In genomic region chr11:76044468-76044867, GRCm38 (mm10) we compare ENCODE assay signal across 18 mouse cellular contexts. TPM values are rescaled to one million over a fixed set of nuclear protein-coding genes. Genes with fewer than 3 reads are reported as not detected.
A peak's percentile ranks its signal among the peaks of the same experiment; 100 is the strongest.
DNase-seq lines count a peak whose midpoint lies in the region; ATAC-seq and TF ChIP-seq lines count a peak whose summit lies in the region.
"Had no signal": no experiment of that assay in that cellular context is flagged by ENCODE, and none has a peak within 500 bp of the region (broad histone marks: within the 10 kb centered on the region; RNA-seq: fewer than 3 reads in every experiment).

No protein-coding gene starts in this region.

- H3K9me3 ChIP-seq in midbrain, embryonic 10.5 days (replicated peaks), result no peaks in the 10 kb centered on the region
- H3K9me3 ChIP-seq in midbrain, embryonic 15.5 days, result no peaks in the 10 kb centered on the region
- H3K9me3 ChIP-seq in hindbrain, embryonic 10.5 days, result no peaks in the 10 kb centered on the region
- H3K9me3 ChIP-seq in hindbrain, postnatal 0 days (ENCODE audit: low read length), result no peaks in the 10 kb centered on the region
- no peaks in the 10 kb centered on the region for H3K9me3 ChIP-seq in midbrain, postnatal 0 days (ENCODE audit: low read length)
- H3K9me3 ChIP-seq: forebrain, embryonic 15.5 days; liver, embryonic 13.5 days had no signal

- TF ChIP-seq CTCF in hindbrain, postnatal 0 days (IDR thresholded peaks at IDR 0.05; ENCODE audit: low read depth), result no peak
- TF ChIP-seq CTCF in midbrain, postnatal 0 days (IDR thresholded peaks at IDR 0.05), result no peak

- H3K36me3 ChIP-seq in midbrain, embryonic 10.5 days, result peaks cover 14% of the 10 kb centered on the region
- H3K36me3 ChIP-seq in midbrain, embryonic 15.5 days (replicated peaks), result 0 out of 2 replicates have a peak, but pooled peaks cover 3% of the 10 kb centered on the region
- H3K36me3 ChIP-seq in hindbrain, embryonic 10.5 days, result peaks cover 21% of the 10 kb centered on the region
- H3K36me3 ChIP-seq in hindbrain, postnatal 0 days (ENCODE audit: insufficient read depth, low read length), result no peaks in the 10 kb centered on the region; the same call in 1 of the 2 replicates
- H3K36me3 ChIP-seq in midbrain, postnatal 0 days (ENCODE audit: insufficient read depth, low read length), result peaks cover 7% of the 10 kb centered on the region

- no peak overlapping the region for H3K4me2 ChIP-seq in midbrain, embryonic 15.5 days
- H3K4me2 ChIP-seq in hindbrain, postnatal 0 days (ENCODE audit: low read depth, low read length), result no peak overlapping the region
- H3K4me2 ChIP-seq in midbrain, postnatal 0 days (ENCODE audit: low read depth, low read length, poor library complexity, severe bottlenecking), result no peak overlapping the region
- H3K4me2 ChIP-seq: forebrain, embryonic 15.5 days; liver, embryonic 13.5 days had no signal

- no peak overlapping the region for H3K9ac ChIP-seq in midbrain, embryonic 15.5 days
- no peak overlapping the region for H3K9ac ChIP-seq in hindbrain, postnatal 0 days (replicated peaks; ENCODE audit: low read length)
- H3K9ac ChIP-seq in midbrain, postnatal 0 days (replicated peaks; ENCODE audit: low read length, poor library complexity, severe bottlenecking), result no peak overlapping the region
- H3K9ac ChIP-seq: forebrain, embryonic 15.5 days; liver, embryonic 13.5 days had no signal

- no peak for DNase-seq in midbrain, embryonic 10.5 days (ENCODE audit: low spot score)
- no peak for DNase-seq in hindbrain, embryonic 10.5 days (ENCODE audit: low spot score)
- peak; percentile 53 for DNase-seq in hindbrain, postnatal 0 days (ENCODE audit: low spot score)
- peak; percentile 41 for DNase-seq in midbrain, postnatal 0 days (ENCODE audit: low spot score)
- DNase-seq in natural killer cell, adult 2 months (ENCODE audit: low spot score in 2 of 2), result no peak
- DNase-seq in adrenal gland, adult 18-20 months (ENCODE audit: low spot score in 2 of 2), result no peak
- DNase-seq: adrenal gland, adult 8-10 months; cerebellum, adult 9-11 months; embryo, embryonic 11 days; gastrocnemius, postnatal 14 days; liver, embryonic 13.5 days; retina, postnatal 1 day; thymus, postnatal 25 days had no signal

- peaks cover 21% of the 10 kb centered on the region for H3K4me1 ChIP-seq in midbrain, embryonic 10.5 days
- peaks cover 6% of the 10 kb centered on the region; the same call in 1 of the 2 replicates for H3K4me1 ChIP-seq in midbrain, embryonic 15.5 days
- peaks cover 25% of the 10 kb centered on the region for H3K4me1 ChIP-seq in hindbrain, embryonic 10.5 days (replicated peaks)
- peaks cover 12% of the 10 kb centered on the region; the same call in 1 of the 2 replicates for H3K4me1 ChIP-seq in hindbrain, postnatal 0 days (ENCODE audit: insufficient read depth, low read length)
- H3K4me1 ChIP-seq in midbrain, postnatal 0 days (ENCODE audit: insufficient read depth, low read length), result no peaks in the 10 kb centered on the region
- H3K4me1 ChIP-seq: liver, embryonic 13.5 days had no signal

- peak overlapping the region; percentile 2; the same call in 1 of the 2 replicates for H3K27ac ChIP-seq in midbrain, embryonic 10.5 days (replicated peaks)
- no peak overlapping the region for H3K27ac ChIP-seq in midbrain, embryonic 15.5 days
- H3K27ac ChIP-seq in hindbrain, embryonic 10.5 days, result peak overlapping the region; percentile 8; the same call in 1 of the 2 replicates
- no peak overlapping the region for H3K27ac ChIP-seq in hindbrain, postnatal 0 days
- H3K27ac ChIP-seq in midbrain, postnatal 0 days (ENCODE audit: low read depth, low read length), result no peak overlapping the region
- H3K27ac ChIP-seq: forebrain, embryonic 15.5 days; liver, embryonic 13.5 days had no signal

- ATAC-seq in midbrain, embryonic 15.5 days (replicated peaks), result no peak
- ATAC-seq in hindbrain, postnatal 0 days, result peak; percentile 64
- ATAC-seq in midbrain, postnatal 0 days (ENCODE audit: low FRiP score), result no peak
- ATAC-seq: forebrain, embryonic 15.5 days had no signal

- whole genome bisulfite sequencing in midbrain, embryonic 10.5 days, result 85% methylated on average over 6 of the region's 6 CpGs
- WGBS in midbrain, embryonic 15.5 days, result 76% methylated on average over 6 of the region's 6 CpGs
- 84% methylated on average over 6 of the region's 6 CpGs for WGBS in hindbrain, embryonic 10.5 days
- WGBS in hindbrain, postnatal 0 days, result 61% methylated on average over 6 of the region's 6 CpGs
- WGBS in midbrain, postnatal 0 days, result 77% methylated on average over 6 of the region's 6 CpGs

- no peak overlapping the region for H3K4me3 ChIP-seq in midbrain, embryonic 10.5 days
- H3K4me3 ChIP-seq in midbrain, embryonic 15.5 days, result no peak overlapping the region
- H3K4me3 ChIP-seq in hindbrain, embryonic 10.5 days, result no peak overlapping the region
- no peak overlapping the region for H3K4me3 ChIP-seq in hindbrain, postnatal 0 days (ENCODE audit: low read length)
- no peak overlapping the region for H3K4me3 ChIP-seq in midbrain, postnatal 0 days (ENCODE audit: low read depth, low read length)
- H3K4me3 ChIP-seq: erythroblast, embryonic 14.5 days; forebrain, embryonic 15.5 days; liver, embryonic 13.5 days had no signal

- H3K27me3 ChIP-seq in midbrain, embryonic 10.5 days (ENCODE audit: low read depth, poor library complexity, severe bottlenecking), result no peaks in the 10 kb centered on the region
- H3K27me3 ChIP-seq in midbrain, embryonic 15.5 days (replicated peaks), result no peaks in the 10 kb centered on the region
- H3K27me3 ChIP-seq in hindbrain, embryonic 10.5 days (ENCODE audit: insufficient read depth, poor library complexity, severe bottlenecking), result no peaks in the 10 kb centered on the region
- no peaks in the 10 kb centered on the region for H3K27me3 ChIP-seq in hindbrain, postnatal 0 days (ENCODE audit: insufficient read depth, low read length)
- H3K27me3 ChIP-seq in midbrain, postnatal 0 days (ENCODE audit: insufficient read depth, low read length), result no peaks in the 10 kb centered on the region
- H3K27me3 ChIP-seq: forebrain, embryonic 15.5 days; liver, embryonic 13.5 days had no signal

RNA-seq across cellular contexts. Expression of gene Rflnb, which starts 16.9 kb away (rescaled TPM):
- polyA plus RNA-seq in midbrain, embryonic 10.5 days (2016; fragmentation: Nextera tagmentation; extraction: Ambion mirVana), result 14.9 and 16.5 TPM in 2 replicates
- polyA plus RNA-seq in midbrain, embryonic 15.5 days (2015; fragmentation: Nextera tagmentation; extraction: Ambion mirVana), result 10.9 and 11.3 TPM in 2 replicates
- 14.4 and 15.9 TPM in 2 replicates for polyA plus RNA-seq in hindbrain, embryonic 10.5 days (2016; fragmentation: Nextera tagmentation; extraction: Ambion mirVana)
- total RNA-seq in hindbrain, postnatal 0 days (2014; rRNA removed), result 13.6 and 17.4 TPM in 2 replicates
- polyA plus RNA-seq in hindbrain, postnatal 0 days (2015; fragmentation: Nextera tagmentation; extraction: Ambion mirVana), result 14.9 and 15.3 TPM in 2 replicates
- 16.7 and 17.7 TPM in 2 replicates for total RNA-seq in midbrain, postnatal 0 days (2014; rRNA removed)
- 15.2 and 16.3 TPM in 2 replicates for polyA plus RNA-seq in midbrain, postnatal 0 days (2015; fragmentation: Nextera tagmentation; extraction: Ambion mirVana)
- total RNA-seq in adrenal gland, adult 18-20 months (2021), result 10 to 100 TPM; 14.2 to 27.1 TPM

RNA-seq across cellular contexts. Expression of gene 1700016K19Rik, which starts 44.8 kb away (rescaled TPM):
- polyA plus RNA-seq in midbrain, embryonic 10.5 days (2016; fragmentation: Nextera tagmentation; extraction: Ambion mirVana), result 0.12 TPM in 1 of 2 replicates, not detected in the other
- polyA plus RNA-seq in midbrain, embryonic 15.5 days (2015; fragmentation: Nextera tagmentation; extraction: Ambion mirVana), result 4.8 and 5.5 TPM in 2 replicates
- polyA plus RNA-seq in hindbrain, embryonic 10.5 days (2016; fragmentation: Nextera tagmentation; extraction: Ambion mirVana), result 1.4 and 3.8 TPM in 2 replicates
- total RNA-seq in hindbrain, postnatal 0 days (2014; rRNA removed), result 2.5 and 4.8 TPM in 2 replicates
- polyA plus RNA-seq in hindbrain, postnatal 0 days (2015; fragmentation: Nextera tagmentation; extraction: Ambion mirVana), result 6.2 and 6.3 TPM in 2 replicates
- 5.5 and 11.3 TPM in 2 replicates for total RNA-seq in midbrain, postnatal 0 days (2014; rRNA removed)
- polyA plus RNA-seq in midbrain, postnatal 0 days (2015; fragmentation: Nextera tagmentation; extraction: Ambion mirVana), result 8.6 and 8.8 TPM in 2 replicates
- total RNA-seq in adrenal gland, adult 18-20 months (2021), result not detected
- total RNA-seq: adrenal gland, adult 8-10 months; gastrocnemius, postnatal 14 days; heart, adult 8-10 months; megakaryocyte progenitor cell, adult 5-6 weeks had no signal
- polyA plus RNA-seq: erythroblast, embryonic 14.5 days; liver, embryonic 13.5 days had no signal

Comparison
In these comparisons a context has a peak if more than half of its experiments do, and no peak if none do; other contexts are left out.
1. DNase-seq: peak in hindbrain, postnatal 0 days (single experiment) and midbrain, postnatal 0 days (single experiment); none in midbrain, embryonic 10.5 days (single experiment), hindbrain, embryonic 10.5 days (single experiment), natural killer cell, adult 2 months (0 of 2) and adrenal gland, adult 18-20 months (0 of 2).
2. H3K27ac ChIP-seq: peak in midbrain, embryonic 10.5 days (single experiment) and hindbrain, embryonic 10.5 days (single experiment); none in midbrain, embryonic 15.5 days (single experiment), hindbrain, postnatal 0 days (single experiment) and midbrain, postnatal 0 days (single experiment).